Mouse (Mus musculus): Measurements from ENCODE around the gene Fez2.

Gene Fez2

GRCm38 (mm10) chr17:78322369-78323335, 95.3 kb downstream of the Fez2 start:
- no peak for DNase-seq (ENCODE audit: low spot score in 2 of 2)

- no peak for DNase-seq (ENCODE audit: low spot score in 2 of 2)
Measured at GRCm38 (mm10) chr17:78321216-78321835, 96.6 kb downstream of the Fez2 start.

Data from right cerebral cortex, postnatal 36 days (tissue).